Mouse (Mus musculus) thymus, postnatal 10 days (tissue): ENCODE measurements around the gene Macf1.
"Not testable (repeated sequence)": the region's sequence is repeated elsewhere in the genome, so short reads cannot be mapped to it uniquely, and the experiment has no call there.

Experiments
- DNase-seq, 2 experiments: peaks; one replicate each; pipeline ENCODE4 v3.0.0; 2021; ENCODE audit warnings: low spot score in 2 of 2

The Macf1 gene

GRCm38 (mm10) chr4:123670598-123670997, 13.6 kb downstream of the Macf1 start:
- no peak for DNase-seq

DNA sequence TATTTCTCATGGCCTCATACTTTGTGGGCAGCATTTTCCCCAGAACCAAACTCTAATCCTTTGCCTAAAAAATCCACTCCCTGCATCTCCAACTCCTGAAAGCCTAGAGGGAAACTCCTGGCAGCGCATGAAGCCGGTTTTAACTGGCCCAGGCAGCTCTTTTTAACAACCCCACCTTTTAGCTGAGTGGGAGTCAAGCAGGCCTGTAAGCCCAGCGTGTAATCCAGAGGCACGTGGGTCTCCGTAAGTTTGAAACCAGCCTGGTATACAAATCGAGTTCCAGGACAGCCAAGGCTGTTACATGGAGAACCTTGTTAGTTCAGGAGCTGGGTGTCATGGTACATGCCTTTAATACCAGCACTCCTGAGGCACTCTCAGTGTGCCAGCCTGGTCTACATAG, 14.5 kb downstream of the Macf1 start:
- no peak for DNase-seq

GRCm38 (mm10) chr4:123667260-123667867, 16.8 kb downstream of the Macf1 start:
- DNase-seq, result peak in 1 of 2 experiments; percentile 62

DNA sequence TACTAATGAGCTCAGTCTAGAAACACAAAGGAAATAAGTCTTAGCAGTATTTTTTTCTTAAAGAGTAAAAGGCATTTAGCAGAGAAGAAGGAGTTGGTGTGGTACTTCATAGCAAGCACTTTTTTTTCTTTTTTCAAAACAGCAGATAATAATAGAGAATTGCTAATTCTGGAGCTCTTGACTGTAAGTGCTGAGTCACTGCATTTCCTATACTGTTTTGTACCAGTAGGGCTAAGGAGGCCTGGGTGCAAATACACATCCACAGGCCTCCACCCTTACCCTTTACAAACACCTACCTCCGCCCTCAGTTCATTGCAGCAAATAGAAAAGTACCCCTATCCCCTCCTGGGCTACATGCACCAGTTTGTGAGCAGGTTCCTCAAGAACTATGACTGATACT, 17.6 kb downstream of the Macf1 start:
- DNase-seq, result no peak

DNA sequence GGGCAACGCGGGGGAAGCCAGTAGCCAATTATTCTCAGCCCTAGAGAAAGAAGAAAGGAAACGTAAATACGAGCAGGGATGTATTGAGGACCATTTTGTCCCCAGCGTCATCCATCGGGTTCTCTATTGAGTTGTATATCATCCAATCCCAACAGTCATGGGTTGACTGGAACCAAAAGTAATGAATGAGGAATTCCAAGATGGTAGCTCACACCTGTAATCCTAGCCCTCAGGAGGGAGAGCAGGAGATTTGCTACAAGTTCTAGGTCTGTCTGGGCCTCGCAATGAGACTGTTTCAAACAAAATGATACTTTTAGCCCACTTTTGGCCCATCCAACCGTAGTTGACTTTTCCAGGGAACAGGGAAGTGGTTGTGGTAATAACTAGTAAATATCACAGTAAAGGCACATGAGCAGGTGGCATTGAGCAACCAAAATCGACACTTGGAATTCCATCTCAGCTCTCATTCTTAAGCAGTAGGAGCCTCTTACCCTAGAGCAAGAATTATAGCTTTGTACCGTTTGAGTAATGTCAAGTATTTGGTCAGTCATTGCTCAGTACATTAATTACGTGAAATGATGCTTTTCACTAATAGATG, 18.4 kb downstream of the Macf1 start:
- DNase-seq, result no peak

- DNase-seq, result no peak
Measured at GRCm38 (mm10) chr4:123664951-123665661, 19.1 kb downstream of the Macf1 start.

DNA sequence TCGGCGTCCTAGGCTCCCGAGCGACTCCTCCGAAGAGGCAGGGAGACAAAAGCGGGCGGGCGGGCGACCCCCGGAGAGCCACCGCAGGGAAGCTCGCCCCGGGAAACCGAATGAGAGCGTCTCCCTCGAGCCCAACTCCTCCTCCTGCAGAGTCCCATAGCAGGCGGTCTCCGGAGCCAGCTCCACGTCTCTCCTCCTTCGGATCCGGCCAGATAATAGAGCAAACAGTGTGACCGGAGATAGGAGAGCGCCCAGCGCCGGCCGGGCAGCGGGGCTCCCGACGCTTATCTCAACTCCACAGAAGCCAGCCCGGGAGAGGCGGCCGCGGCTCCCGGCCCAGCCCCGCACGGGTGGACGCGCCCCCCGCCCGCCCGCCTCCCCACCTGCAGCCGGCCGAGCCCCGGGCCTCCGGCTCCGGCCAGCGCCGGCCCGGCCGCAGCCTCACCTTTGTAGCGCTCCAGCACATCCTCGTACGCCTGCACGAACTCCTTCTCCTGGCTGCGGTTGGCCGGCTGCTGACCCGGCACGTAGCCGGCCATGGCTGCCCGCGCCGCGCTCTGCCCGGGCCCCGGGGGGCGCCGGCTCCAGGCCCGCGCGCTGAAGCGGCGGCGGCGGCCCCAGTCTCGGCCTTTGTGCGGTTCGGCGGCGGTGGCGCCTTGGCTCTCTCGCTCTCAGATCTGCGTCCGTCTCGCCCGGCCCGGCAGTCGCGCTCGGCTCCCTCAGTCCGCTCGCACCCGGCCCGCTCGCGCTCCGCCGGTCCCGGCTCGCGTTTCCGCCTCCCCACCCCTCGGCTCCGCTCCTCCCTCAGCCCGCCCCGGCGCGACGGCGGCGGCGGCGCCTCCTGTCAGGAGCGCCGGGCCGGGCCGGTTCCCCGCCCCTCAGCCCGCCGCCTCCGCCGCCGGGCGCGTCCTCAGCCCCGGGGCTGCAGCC, 19.9 kb downstream of the Macf1 start:
- peak in 1 of 2 experiments; percentile 56 for DNase-seq

DNA sequence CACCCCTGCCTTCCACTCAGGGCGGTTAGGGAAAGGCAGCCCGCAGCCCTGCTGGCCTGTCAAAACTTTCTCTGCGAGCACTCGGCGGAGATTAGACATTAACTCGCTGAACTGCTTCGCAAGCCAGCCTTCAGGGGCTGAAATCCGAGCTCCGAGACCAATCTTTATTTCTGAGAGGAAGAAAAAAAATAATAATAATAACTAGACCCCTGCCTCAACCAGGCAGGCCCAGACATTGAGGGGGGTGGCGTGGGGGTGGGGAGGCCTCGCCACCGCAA, 20.5 kb downstream of the Macf1 start:
- DNase-seq, result no peak

DNA sequence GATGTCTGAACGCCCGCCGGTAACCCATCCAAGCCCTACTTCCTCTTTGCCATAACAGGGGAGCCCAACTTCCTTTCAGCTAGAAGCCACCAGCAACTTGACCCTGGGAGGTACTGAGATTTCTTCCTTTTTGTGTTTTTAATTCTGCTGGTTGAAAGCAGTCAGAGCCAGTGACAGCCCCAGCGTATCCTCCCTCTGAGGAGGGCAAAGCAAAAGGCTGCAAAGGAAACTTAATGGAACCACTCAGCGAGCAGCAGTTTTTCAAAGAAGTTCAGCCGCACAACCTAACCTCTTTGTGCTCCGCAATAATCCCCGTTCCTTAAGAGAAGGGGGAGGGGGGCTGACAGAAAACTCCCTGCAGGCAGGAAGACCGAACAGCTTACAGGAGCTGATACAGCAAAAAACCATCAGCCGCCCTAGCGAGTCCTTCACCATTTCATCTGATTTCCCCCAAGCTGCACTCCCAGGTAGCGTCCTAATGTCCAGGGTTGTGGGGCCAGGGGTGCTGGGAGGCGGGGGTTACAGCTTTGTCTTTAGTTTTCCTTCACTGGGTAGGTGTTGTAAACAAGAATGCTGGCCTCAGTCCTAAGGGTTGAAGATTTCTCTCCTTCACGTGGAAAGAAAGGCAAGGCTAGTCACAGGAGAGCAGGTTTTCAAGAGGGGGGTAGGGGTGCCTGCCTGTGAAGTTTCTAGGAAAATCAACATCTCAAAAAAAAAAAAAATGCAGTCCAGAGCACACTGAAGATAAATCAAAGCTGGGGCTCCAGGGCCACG, 21.1 kb downstream of the Macf1 start:
- no peak for DNase-seq

GRCm38 (mm10) chr4:123658175-123658574, 26.0 kb downstream of the Macf1 start:
- no peak for DNase-seq

DNA sequence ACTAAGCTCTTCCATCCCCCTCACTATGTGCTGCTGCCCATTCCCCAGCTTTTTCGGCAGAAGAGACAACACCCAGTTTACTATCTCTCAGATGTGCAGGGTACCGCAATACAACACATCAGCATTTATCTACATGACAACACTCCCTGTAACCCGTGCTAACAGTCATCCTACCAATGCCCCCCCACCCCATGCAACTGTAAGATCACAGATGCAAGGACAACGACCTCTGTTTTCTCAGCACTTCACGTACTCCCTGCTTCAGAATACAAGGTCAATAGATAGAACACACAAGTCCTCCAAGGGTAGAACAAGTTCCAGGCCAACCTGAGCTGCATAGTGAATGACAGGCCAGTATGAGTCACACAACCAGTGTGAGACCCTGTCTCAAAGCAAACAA, 28.9 kb downstream of the Macf1 start:
- no peak for DNase-seq

DNA sequence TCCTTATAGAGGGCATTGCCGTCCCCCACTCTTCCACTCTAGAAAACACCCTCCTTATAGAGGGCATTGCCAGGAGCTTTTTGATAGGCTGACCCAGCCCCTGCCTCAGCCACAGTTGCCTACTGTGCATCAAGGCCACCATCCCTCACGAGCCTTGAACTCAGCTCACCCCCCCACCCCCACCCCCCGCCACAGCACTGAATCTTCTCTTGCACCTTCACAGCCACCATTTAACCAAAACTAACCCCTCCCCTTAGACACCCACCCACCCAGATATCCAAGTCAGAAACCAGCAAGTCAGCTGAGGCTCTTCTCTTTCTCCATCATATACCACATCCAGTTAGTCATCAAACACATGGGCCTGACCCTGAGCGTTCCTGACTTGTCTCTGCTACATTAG, 29.6 kb downstream of the Macf1 start:
- DNase-seq, result no peak

GRCm38 (mm10) chr4:123653446-123653845, 30.7 kb downstream of the Macf1 start:
- not testable (repeated sequence) for DNase-seq

GRCm38 (mm10) chr4:123652130-123652529, 32.0 kb downstream of the Macf1 start:
- no peak for DNase-seq

DNA sequence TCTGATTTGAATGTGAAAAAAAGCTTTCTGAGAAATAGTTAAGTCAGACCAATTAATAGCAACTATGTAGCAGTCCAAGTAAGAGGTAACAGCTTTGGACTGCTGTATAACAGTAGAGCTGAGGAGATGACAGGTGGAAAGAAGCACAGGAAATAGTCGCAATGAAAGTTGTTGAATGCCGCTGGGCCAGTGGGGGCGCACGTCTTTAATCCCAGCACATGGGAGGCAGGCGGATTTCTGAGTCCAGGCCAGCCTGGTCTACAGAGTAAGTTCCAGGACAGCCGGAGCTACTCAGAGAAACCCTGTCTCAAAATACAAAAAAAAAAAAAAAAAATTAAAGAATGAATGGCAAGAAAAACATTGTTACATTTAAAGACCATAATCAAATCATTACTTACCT, 35.0 kb downstream of the Macf1 start:
- no peak for DNase-seq

DNA sequence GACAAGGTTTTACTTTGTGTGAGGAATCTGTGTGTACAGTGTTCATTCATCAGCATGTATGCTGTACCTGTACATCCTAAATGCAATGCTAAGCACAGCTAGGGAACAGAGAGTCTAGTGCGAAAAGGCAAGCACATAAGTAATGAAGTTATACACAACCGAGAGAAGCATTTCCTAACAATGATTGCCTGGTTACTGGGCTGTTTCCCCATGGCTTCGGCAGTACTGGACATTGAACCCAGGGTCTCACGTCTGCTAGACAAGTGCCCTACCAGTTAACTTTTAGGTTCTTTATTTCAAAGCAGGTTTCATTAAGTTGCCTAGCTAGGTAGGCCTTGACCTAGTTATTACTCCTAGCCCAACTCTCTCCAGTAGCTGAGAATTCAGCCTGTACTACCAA, 36.5 kb downstream of the Macf1 start:
- DNase-seq, result no peak

- no peak for DNase-seq
Measured at GRCm38 (mm10) chr4:123647109-123647508, 37.1 kb downstream of the Macf1 start.

DNA sequence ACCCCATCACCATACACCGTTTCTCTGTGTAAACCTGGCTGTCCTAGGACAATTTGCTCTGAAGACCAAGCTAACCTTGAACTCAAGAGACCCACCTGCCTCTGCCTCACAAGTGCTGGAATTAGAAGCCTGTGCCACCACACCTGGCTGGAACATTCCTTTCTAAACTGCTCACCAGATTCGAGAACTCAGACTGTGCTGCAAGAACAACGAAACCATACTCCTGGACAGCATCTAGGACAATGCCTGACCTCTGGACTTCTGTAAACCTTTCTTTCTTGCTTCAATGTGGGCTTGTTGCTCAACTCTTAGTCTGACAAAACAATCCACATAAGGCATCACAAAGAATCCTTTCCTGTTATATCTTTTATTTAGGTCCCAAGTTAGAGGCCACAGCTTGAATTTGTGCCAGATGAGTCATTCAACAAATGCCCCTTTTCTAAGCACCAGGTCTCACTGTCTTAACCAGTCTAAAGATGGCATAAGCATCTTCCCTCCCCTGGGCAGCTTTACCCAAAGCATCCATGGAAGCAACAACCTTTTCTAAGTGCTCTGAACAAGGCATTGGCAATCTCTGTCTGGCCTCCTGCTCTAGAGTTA, 38.8 kb downstream of the Macf1 start:
- no peak for DNase-seq

- no peak for DNase-seq
Measured at GRCm38 (mm10) chr4:123643561-123643960, 40.6 kb downstream of the Macf1 start.

- DNase-seq, result no peak
Measured at GRCm38 (mm10) chr4:123642877-123643276, 41.3 kb downstream of the Macf1 start.

DNA sequence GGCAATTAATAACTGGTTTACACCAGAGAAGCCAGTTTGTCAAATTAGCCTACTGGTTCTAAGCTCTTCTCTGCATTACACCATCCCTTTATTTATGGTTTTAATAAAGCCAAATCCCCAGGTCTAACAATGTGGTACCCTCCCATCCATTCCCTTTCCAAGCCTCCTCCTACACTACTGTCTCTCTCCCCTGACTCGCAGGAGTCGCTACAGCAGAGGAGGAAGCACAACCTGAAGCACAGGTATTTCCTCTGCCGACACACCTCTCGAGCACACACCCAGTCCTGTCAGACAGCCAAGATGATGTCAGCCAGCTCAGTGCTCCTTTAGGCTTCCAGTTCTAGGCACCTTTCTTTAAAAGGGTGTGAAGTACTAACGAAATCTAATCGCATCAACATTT, 47.0 kb downstream of the Macf1 start:
- no peak for DNase-seq
